Mouse (Mus musculus) retina, postnatal 1 day (tissue): ENCODE measurements around the gene Cpeb2.

ENCODE experiments used
- DNase-seq: peaks from one replicate; pipeline ENCODE4 v3.0.0-alpha.2; 2012

Gene Cpeb2

DNA sequence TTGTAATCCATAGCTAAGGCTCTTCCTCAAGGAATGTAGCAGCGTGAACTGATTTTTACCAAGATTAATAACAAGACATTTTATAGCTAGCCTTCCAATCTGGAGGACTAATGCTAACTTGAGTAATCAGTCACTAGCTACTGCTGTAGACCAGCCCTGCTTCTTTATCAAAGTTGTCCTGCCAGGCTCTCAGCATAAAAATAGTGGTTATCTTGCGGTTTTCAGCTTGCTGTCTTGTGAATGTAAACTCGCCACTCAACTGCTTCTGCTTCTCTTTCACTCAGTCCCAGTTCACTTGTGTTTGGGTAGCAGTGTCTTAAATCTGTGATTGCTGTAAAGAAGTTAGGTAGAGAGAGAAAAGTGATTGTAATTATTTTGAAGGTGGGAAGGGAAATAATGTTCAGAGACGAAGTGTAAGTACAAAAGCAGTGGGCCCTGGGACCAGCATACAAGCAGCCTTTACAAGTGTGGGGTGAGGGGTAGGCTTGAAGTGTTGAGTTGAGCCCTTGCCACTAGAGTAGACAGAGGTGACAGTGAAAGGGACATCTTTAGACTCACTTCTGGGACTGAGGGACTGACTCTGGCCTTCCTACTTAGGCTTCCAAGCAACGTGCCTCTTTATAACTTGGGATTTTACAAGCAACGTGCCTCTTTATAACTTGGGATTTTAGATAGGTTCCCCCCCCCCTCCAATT is 6.3 kb downstream of the Cpeb2 start:
- DNase-seq: no peak

DNA sequence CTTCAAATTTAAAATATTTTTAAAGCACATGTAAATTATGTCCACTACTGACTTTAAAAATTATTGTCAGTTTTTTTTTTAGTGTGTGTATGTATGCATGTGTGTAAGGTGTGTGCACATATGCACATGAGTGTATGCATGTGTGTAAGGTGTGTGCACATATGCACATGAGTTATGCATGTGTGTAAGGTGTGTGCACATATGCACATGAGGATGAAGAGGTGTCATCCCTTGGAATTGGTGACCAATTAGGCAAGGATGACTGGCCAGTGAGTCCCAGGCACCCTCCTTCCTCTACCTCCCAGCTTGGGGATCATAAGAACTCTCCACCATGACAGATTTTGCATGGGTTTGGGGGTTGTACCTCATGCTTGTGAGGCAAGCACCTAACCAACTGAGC is 7.8 kb downstream of the Cpeb2 start:
- no peak for DNase-seq

DNA sequence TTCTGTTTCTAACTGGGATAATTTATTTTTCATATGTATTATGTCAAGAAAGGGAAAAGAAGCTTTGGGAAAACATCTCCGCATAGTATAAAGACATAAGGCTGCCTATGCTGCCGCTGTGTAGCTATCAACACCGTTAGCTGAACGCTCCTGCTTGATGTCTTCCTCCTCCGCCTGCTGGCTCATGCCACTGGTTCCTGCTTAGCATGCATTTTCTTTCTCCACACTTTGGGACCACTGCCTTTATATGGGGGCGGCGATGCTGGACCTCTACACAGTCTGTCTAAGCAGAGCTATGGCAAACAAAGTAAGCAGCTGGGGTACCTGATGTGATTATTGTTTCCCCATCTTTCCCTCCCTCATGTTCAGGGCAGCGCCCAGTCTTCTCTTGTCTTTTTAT is 13.3 kb downstream of the Cpeb2 start:
- no peak for DNase-seq

DNA sequence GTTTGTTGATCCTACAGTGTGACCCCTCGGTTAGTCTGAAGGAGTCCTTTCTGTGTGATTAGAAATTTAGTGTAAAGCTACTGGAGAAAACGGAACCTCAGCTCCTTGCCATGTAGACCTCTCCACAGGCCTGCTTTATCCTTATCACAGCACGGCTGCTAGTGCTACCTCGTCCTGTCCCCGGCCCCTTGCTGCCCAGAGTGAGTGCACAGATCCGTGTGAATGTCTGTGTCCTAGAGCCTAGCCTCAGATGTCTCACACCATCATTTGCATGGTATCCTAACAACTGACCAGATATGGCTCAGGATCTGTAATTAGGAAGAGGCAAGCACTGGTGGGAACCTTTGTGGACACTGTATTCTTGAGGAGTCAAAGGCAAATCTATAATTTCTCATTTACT is 14.0 kb downstream of the Cpeb2 start:
- no peak for DNase-seq

DNA sequence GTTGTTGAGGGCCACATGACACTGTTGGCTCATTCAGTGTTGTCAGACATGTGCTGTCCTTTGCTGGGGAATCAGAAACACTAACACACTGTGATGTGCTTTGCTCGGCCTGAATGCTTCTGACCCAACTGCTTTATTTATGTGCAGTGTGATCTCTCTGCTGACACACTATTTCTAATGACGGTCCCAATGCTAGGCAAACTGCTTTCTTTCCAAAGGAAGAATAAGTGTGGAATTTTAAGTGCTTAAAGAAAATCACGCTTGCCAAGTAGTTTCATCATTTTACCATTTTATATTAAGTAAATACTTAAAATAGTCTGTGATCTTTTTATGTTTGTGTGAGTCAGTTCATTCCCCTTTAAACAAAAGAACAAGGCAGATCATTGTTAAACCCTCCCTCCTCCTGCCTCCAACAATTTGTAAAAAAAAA is 15.0 kb downstream of the Cpeb2 start:
- DNase-seq: peak; percentile 45

DNA sequence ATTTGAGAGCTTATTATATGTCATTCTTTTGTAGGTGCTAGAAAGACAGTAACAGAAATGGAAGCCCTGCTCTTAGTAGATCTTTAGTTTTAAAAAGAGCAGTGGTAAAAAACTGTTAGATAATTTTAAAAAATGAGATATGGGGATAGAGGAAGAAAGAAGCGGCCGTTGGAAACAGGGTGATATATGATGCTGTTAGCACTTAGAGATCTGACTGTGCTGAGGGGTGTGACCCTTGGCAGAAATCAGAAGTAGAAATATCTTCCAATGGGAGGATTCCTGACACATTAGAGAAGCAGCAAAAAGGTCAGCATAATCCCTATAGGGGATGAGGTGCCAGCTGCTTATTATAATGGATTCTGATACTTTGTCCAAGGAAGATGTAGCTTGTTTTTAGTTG is 24.5 kb downstream of the Cpeb2 start:
- no peak for DNase-seq

DNA sequence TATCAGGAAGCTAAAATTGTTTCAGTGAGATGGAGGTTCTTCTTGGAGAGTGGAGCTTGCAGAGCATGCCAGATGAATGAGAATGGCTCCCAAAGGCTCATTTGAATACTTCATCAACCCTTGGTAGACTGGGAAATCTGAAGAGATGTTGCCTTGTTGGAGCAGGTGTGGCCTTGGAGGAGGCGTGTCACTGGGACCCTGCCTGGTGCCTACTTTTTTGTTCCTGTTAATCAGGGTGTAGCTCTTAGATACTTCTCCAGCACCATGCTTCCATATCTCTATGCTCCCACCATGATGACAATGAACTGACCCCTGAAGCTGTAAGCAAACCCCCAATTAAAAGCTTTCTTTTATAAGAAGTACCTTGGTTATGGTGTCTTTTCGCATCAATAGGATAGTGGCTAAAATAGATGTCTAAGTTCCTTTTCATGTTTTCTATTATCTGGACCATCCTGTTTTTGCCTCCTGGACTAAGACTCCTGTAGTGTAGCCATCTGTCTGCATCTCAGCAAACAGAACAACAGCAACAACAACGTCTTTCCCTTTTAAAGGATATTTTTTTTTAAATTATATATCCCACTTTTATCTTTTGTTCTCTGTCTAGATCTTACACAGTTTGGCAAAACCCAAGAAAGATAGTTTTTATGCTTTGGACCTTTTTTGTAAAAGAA is 25.6 kb downstream of the Cpeb2 start:
- DNase-seq: no peak

DNA sequence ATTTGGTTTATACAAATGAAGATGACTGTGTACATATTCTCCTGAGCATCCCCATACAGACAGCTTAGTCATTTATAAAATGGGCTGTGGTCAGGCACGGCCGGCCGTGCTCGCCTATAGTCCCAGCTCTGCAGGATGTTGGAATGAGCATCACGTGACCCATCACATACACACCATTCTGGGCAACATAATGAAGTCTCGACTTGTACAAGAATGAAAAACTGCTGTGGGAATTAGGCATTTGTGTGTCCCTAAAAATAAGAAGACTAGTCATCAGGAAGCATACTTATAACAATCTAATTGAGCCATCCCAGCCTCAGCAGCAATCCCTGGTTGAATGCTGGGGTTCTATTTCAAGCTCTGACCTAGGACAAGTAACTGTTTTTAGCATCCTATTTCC is 28.8 kb downstream of the Cpeb2 start:
- no peak for DNase-seq

DNA sequence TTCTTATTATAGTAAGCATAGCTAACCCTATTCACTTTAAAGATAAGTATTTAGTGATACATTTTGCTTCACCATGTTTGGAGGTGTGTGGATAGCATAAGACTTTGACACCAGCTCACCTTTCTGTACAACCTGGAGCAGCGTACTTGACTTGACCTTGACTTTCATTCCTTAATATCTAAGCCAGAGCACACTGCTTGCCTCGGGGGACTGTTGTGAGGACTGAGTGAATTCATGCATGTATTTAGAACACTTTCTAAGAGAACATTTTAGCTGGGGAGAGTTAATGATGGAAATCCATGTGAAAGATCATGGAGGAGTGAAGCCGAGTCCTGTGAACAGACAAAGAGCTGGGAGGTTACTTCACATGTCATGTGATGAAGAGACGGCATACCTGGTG is 31.0 kb downstream of the Cpeb2 start:
- no peak for DNase-seq

DNA sequence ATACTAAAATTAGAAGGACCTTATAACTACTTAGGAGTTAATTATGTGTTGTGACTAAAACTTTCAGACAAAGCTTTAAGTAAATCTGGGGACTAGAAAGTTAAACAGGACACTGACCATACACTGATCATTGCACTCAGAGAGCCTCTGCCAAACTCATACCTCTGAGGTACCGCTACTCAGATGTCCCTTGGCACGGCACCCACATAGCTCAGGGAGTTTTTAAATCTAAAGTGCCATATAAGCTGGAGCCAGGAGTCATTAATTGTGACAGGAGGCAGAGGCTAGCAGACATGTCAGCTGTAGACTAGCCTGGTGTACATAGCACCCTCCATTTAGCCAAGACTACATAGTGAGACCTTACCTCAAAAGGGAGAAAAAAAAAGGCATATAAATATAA is 31.7 kb downstream of the Cpeb2 start:
- DNase-seq: no peak

DNA sequence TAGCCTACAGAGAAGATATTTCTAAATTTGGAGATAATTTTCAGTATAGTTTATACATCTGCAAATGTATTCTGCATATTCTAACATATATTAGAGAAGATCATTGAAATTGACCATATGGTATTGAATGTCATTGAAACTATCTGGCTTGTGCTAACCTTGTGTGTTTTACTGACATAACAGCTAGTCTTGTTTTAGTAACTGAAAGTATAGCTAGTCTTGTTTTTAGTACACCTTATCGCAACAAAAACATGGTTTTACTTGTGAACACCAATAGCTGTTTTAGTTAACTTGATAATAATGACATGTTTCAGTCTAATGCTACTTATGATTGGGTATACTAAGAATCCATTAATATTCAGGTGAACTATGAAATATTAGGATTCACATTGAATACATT is 45.0 kb downstream of the Cpeb2 start:
- no peak for DNase-seq

DNA sequence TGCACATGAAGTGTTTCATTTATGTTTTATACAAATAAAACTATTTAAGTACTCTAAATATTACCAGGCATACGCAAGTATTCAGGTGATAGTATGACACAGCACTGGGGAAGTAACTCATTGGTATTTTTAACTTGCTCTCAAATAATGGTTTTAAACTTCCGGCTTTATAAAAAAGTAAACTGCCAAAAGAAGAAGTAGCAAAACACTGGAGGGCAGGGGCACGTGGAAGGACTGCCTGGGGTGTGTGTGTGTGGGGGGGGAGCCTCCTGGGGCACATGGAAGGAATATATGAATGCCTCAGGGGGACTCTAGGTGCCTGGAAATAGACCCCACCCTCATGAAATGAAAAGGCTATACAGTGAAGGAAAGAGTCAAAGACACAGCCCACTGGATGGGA is 46.8 kb downstream of the Cpeb2 start:
- no peak for DNase-seq

DNA sequence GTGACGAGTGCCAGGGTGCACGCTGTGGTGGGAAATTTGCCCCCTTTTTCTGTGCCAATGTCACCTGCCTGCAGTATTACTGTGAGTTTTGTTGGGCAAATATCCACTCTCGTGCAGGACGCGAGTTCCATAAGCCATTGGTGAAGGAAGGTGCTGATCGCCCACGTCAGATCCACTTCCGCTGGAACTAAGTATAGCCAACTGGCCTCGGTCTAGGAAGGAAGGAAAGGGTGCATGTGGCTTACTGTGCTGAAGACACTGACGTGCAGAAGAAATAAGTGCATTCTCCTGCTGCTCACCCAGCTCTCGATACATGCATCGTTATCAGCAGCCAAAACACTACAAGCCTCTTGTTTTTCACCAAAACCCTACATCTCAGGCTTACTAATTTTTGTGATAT is 52.8 kb downstream of the Cpeb2 start:
- DNase-seq: no peak

DNA sequence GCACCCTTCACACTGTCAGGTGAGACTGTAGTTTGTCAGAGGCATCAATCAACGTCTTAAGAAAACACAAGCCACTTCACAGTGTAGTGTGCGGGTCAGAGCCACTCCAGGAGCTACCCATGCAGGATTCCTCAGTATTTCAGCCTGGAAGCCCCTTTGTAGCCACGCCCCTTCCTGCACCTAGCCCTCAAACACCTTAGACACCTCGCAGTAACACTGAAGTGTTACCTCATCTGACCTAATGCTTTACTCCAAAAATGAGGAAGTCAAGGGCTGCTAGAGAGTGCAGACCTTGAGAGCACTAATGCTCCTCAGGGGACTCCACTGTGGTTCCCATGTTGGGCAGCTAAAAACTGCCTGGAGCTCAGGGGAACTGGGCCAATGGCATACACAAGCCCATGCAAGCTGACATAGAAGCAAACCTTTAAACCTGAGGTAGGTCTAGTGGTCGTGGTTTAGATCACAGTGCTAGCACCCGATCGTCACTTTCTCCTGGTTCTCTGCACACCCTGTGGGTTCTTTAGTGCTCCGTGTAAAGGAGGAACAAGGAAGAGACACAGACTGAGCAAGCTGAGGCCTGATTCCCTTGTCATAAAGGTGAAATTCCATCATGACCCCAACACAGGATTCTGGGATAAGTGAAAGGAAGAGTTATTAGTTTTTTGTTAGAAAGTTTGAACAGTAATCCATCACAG is 56.9 kb downstream of the Cpeb2 start:
- no peak for DNase-seq

DNA sequence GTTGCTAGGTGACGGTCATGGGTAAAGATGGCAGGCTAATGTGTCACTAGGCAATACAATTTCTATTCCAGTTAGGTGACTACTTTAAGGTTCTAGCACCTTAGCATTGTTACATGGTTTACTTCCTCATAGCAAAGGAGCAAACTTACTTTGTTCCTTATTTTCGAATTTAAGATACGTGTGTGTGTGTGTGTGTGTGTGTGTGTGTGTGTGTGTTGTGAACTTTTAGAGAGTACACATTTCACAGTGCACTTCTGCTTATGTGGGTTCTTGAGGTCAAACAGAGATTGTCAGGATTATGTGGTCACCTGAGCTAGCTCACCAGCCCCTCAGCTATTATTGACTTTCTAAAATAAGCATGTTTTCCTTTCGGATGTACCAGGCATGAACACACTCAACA is 60.2 kb downstream of the Cpeb2 start:
- no peak for DNase-seq

DNA sequence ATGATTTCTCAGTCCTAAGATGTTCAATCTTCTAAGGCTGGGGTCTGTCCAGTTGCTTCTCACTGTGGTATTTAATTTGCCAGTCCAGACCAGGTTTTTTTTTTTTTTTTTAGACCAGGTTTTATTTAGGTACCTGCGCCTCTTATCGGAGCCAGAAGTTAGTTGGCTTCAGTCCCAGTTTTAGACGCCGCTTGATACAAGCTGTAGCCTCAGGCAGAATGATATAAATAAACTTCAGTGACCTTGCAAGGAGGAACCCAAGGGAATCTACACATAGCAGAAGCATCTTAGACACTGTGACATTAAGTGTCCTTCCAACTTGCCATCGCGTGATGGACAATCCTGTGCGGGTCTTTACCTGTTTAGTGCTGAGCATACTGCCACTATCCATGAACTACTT is 64.5 kb downstream of the Cpeb2 start:
- peak; percentile 1 for DNase-seq

DNA sequence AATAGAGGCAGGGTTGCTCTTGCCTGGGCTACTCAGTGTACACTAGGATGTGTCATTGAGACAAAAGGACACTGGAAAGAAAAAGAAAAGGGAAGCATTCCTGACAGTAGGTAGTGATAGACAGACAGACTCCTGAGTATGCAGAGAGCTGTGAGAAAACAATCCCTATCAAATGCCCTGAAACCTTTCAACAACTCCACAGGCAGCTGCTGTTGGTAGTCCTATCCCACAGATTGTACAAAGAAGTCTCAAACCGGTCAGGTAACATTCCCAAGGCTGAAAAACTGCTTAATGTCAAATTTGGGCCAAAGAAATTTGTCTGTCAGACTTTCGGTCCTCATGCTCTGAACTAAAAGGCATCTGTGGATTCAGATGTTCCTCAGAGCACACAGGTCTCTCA is 66.0 kb downstream of the Cpeb2 start:
- no peak for DNase-seq

DNA sequence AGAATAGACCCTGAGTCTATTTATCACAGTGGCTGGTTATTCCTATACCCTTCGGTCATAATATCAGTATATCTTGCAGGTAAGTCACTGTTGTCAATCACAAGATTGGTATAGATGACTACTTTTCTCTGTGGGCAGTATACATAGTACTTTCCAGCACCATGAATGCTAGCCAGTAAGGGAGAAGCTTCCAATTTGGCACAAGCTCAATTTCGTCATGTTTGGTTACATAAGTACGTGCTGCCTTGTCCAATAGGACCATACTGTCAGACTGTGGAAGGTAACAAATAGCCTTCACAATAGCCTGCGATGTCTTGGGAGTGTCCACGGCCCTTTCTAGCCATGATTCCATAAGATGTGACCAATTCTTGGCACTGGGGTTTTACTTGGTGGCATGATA is 67.1 kb downstream of the Cpeb2 start:
- DNase-seq: no peak

DNA sequence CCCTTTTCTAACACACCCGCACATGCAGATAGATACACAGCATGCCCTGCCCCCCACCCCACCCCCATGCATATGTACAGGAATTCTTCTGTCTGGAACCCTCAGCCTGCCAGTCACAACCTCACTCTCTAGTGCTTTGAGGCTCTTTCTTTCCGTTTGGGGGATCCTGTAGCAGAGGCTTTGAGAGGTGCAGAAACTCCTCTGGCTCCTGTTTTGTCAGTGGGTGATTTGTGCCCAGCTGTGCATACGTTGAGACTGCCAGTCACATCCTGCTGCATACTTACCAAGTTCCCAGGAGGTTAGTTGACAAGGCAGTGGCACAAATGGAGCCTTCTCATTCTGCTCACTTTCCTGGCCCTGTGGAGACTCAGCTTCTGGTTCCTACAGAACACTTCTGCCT is 68.0 kb downstream of the Cpeb2 start:
- DNase-seq: no peak

DNA sequence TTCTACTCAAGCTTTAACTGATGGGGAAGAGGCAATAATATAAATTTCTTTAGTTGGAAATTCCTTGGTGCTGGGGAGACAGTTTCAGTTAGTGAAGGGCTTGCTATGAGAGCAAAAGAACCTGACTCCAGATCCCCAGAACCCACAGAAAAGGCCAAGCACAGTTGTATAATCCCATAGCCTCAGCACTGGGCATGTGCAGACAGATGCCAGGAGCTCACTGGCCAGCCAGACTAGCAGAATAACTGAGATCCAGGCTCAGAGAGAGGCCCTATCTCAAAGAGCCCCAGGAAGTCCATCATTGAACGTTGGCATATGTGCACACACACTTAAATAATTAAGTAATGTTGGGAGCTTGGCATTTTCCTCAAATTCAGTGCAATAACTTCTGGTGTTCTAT is 70.5 kb downstream of the Cpeb2 start:
- DNase-seq: no peak

DNA sequence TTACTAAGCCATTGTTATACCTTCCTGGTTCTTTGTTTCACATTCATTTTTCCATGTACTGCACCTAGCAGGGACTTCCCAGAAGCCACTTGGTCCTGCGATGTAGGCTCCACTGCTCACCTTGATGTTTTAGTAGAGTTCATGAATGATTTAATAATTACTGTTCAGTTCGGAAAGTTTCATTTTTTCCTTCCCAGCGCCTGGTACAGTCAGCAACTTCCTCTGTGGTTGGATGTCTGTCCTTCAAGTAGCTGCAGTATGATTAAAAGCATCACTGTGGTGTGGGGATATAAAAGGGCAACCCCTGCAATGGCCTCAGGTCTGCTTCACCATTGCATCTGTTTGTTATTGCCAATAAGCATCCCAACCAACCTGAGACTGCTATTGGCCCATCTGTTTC is 72.5 kb downstream of the Cpeb2 start:
- no peak for DNase-seq

DNA sequence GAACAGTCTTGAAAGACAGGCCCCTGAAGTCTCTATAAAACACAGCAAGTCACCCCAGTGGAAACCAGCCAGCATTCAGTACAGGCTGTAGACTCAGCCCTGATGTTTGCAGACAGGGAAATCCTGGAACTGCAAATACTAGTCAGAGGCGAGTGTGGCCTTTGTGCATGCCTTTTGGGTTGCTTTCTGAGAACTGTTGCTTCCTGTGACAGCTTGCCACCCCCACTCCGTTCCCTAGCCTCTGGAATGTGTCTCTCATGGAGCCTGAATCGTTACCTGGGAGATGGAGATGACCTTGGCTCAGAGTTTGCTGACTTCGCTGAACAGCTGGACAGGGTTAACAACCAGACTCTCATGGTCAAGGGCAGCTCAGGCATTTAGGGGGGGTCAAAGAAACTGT is 77.0 kb downstream of the Cpeb2 start:
- DNase-seq: no peak

DNA sequence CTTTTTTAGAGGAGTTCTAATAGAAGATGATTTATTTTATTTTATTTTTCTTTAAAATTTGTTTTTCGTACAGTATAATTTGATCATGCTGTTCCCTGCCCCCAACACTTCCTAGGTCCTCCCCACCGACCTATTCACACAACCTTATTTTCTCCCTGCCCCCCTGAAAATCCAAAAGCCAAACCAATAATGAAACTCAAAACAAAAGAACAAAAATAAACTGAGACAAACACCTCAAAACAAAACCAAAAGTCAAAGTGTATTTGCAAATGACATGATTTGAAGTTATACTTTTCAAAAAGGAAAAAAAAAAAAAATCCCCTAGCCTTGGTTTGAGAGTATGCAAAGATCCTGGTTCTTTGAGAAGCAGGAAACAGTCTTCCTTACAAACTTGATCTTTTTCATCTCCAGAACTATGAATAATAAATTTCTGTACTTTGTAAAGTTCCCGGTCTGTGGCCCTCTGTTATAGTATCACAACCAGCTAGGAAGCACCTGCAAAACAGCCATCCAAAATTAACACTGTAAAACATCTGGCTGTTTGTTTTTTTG is 91.4 kb downstream of the Cpeb2 start:
- no peak for DNase-seq

DNA sequence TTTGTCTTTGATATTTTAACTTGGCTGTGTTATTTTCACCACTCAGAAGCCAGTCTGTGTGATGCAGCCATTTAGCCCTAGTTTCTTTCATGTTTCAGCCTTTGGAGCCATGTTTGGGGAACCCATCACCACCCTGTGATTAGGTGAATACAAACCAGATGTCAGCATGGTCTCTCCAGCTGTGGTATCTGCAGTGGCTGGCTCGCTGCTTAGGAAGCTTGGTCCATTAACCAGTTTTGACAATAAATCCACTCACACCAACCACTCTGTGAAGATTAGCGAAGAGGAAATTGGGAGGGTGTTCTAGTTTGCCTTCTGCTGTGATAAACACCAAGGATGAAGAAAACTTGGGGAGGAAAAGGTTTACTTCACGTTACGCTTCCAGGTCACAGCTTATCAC is 92.6 kb downstream of the Cpeb2 start:
- DNase-seq: no peak
